Mouse (Mus musculus) thymus, postnatal 0 days (tissue): ENCODE measurements around the gene H6pd. TPM values are rescaled to one million over a fixed set of nuclear protein-coding genes. Genes with fewer than 3 reads are reported as not detected.
"Not testable (repeated sequence)": the region's sequence is repeated elsewhere in the genome, so short reads cannot be mapped to it uniquely, and the experiment has no call there.

Experiments
- DNase-seq: peaks from one replicate; pipeline ENCODE4 v3.0.0-alpha.2; 2015; ENCODE audit warnings: low spot score
- polyA plus RNA-seq: library from polyadenylated mRNA; unstranded; fragments of >200 nt; fragmentation: Nextera tagmentation; extraction: Ambion mirVana; gene quantifications from 2 replicates; pipeline ENCODE4 v1.2.1, GENCODE M21; 2015

Gene H6pd
- 12.3 and 13.8 TPM in 2 replicates for polyA plus RNA-seq

GRCm38 (mm10) chr4:150008853-150009586 is at the start of gene H6pd:
Gene H6pd, minus strand, starts transcription at chr4:150009023.
- DNase-seq, result peak; percentile 95

GRCm38 (mm10) chr4:150057722-150058121 is 48.9 kb upstream of the H6pd start:
- no peak for DNase-seq

GRCm38 (mm10) chr4:150056171-150056570 is 47.3 kb upstream of the H6pd start:
- no peak for DNase-seq

- DNase-seq, result no peak
Observed at GRCm38 (mm10) chr4:150052380-150052779, 43.6 kb upstream of the H6pd start.

GRCm38 (mm10) chr4:150051514-150051913 is 42.7 kb upstream of the H6pd start:
- no peak for DNase-seq

GRCm38 (mm10) chr4:150049564-150050226 is 40.9 kb upstream of the H6pd start:
- no peak for DNase-seq

- DNase-seq, result no peak
Observed at GRCm38 (mm10) chr4:150049157-150049513, 40.3 kb upstream of the H6pd start.

- no peak for DNase-seq
Observed at GRCm38 (mm10) chr4:150048478-150049156, 39.8 kb upstream of the H6pd start.

GRCm38 (mm10) chr4:150048038-150048437 is 39.2 kb upstream of the H6pd start:
- DNase-seq, result no peak

GRCm38 (mm10) chr4:150043591-150043990 is 34.8 kb upstream of the H6pd start:
- no peak for DNase-seq

GRCm38 (mm10) chr4:150041346-150042110 is 32.7 kb upstream of the H6pd start:
- DNase-seq, result no peak

- DNase-seq, result not testable (repeated sequence)
Observed at GRCm38 (mm10) chr4:150040856-150041255, 32.0 kb upstream of the H6pd start.

GRCm38 (mm10) chr4:150040003-150040581 is 31.3 kb upstream of the H6pd start:
- no peak for DNase-seq

GRCm38 (mm10) chr4:150038533-150038932 is 29.7 kb upstream of the H6pd start:
- no peak for DNase-seq

GRCm38 (mm10) chr4:150036094-150036493 is 27.3 kb upstream of the H6pd start:
- DNase-seq, result no peak

GRCm38 (mm10) chr4:150035280-150035679 is 26.5 kb upstream of the H6pd start:
- peak; percentile 83 for DNase-seq

- no peak for DNase-seq
Observed at GRCm38 (mm10) chr4:150033261-150033671, 24.4 kb upstream of the H6pd start.

GRCm38 (mm10) chr4:150031234-150031890 is 22.5 kb upstream of the H6pd start:
- DNase-seq, result no peak

- DNase-seq, result peak; percentile 33
Observed at GRCm38 (mm10) chr4:150030449-150031233, 21.8 kb upstream of the H6pd start.

GRCm38 (mm10) chr4:150029885-150030284 is 21.1 kb upstream of the H6pd start:
- peak; percentile 30 for DNase-seq
